Mouse (Mus musculus): ENCODE results near the gene Rasgrf2.

DNA sequence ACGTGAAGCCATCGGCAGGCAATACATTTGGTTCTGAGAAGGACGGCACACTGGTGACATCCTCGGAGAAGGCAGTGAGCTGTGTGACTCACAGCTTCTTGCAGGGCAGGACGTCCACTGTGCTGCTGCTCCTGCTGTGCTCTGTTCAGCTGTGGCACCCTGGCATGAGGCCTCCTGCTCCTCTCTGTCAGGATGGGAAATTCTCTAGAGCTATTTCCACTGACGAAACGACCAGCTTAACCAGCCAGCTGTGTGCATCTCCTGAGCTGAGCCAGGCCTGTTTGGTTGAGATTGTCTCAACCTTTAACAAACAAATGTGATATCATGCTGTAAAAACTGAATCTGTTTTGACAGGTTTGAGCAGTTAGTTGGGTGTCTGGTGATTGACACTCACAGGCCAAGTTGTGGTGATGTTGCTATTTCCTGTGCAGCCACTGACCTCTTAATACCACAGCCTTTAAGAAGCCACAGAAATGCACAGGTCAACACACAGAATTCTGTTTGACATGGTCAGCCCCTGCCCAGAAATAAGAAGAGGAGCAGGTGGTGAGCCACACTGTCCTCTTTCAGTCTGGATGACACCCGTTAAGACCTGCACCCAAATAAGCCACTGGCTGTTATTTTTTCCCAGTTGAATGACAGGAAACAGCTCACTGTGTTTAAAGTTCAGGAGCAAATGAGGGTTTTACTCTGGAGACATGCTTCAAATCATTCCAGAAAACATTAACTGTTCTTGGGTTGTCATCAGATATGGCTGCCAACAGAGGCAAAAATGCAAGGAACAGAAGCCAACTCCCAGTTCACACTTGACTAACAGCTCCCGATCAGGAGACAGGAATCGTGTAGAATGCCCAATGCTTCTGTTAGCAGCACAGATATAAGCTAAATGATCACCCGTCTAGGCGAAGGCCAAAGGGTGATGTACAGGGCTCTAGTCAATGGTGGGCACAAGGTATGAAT is 36.0 kb downstream of the Rasgrf2 start:
- TF ChIP-seq CTCF (IDR thresholded peaks at IDR 0.05; ENCODE audit: insufficient read depth, low read depth, low read length) (no peak), POLR2A (IDR thresholded peaks at IDR 0.05; ENCODE audit: insufficient read depth, low read depth, low read length) (no peak)
